Mouse (Mus musculus) frontal cortex, adult 2 months (tissue): Measurements from ENCODE around the gene Tmem150a. TPM values are rescaled to one million over a fixed set of nuclear protein-coding genes. Genes with fewer than 3 reads are reported as not detected.

ENCODE experiments used
- DNase-seq, 2 experiments: peaks; one replicate each; pipeline ENCODE4 v3.0.0; 2022; ENCODE audit warnings: low spot score in 1 of 2; ENCODE audit errors: extremely low spot score in 1 of 2
- polyA plus RNA-seq: library from polyadenylated mRNA; depleted of rRNA; stranded (reverse); fragments of >200 nt; gene quantifications from 2 replicates; pipeline ENCODE4 v1.2.3, GENCODE M21; 2012; rRNA removed

Tmem150a gene
- polyA plus RNA-seq: 33.2 and 33.5 TPM in 2 replicates

- DNase-seq: peak in 1 of 2 experiments; percentile 76
These were observed at the start of gene Tmem150a for GRCm38 (mm10) chr6:72355066-72355911. Tmem150a (plus strand) TSS chr6:72355447.

GRCm38 (mm10) chr6:72312198-72312597 lies 43.0 kb upstream of the Tmem150a start:
- no peak for DNase-seq

GRCm38 (mm10) chr6:72313124-72313867 lies 42.0 kb upstream of the Tmem150a start:
- no peak for DNase-seq

GRCm38 (mm10) chr6:72315384-72315783 lies 39.9 kb upstream of the Tmem150a start:
- DNase-seq: no peak

- DNase-seq: no peak
These were observed 39.2 kb upstream of the Tmem150a start for GRCm38 (mm10) chr6:72316044-72316443.

- DNase-seq: peak in 1 of 2 experiments; percentile 19
These were observed 36.8 kb upstream of the Tmem150a start for GRCm38 (mm10) chr6:72318440-72318839.

GRCm38 (mm10) chr6:72319019-72319418 lies 36.2 kb upstream of the Tmem150a start:
- peak; percentile 30 to 74 for DNase-seq

GRCm38 (mm10) chr6:72322936-72323335 lies 32.3 kb upstream of the Tmem150a start:
- DNase-seq: no peak

- no peak for DNase-seq
These were observed 31.3 kb upstream of the Tmem150a start for GRCm38 (mm10) chr6:72323786-72324508.

GRCm38 (mm10) chr6:72326274-72326673 lies 29.0 kb upstream of the Tmem150a start:
- peak in 1 of 2 experiments; percentile 63 for DNase-seq

- DNase-seq: no peak
These were observed 26.2 kb upstream of the Tmem150a start for GRCm38 (mm10) chr6:72329019-72329418.

GRCm38 (mm10) chr6:72330133-72330532 lies 25.1 kb upstream of the Tmem150a start:
- DNase-seq: no peak

GRCm38 (mm10) chr6:72333111-72333510 lies 22.1 kb upstream of the Tmem150a start:
- no peak for DNase-seq

GRCm38 (mm10) chr6:72340481-72340880 lies 14.8 kb upstream of the Tmem150a start:
- no peak for DNase-seq

- DNase-seq: no peak
These were observed 10.7 kb upstream of the Tmem150a start for GRCm38 (mm10) chr6:72344396-72345073.

GRCm38 (mm10) chr6:72345074-72345567 lies 10.1 kb upstream of the Tmem150a start, which contains the start of gene Usp39:
Usp39 (minus strand) TSS chr6:72345184.
- DNase-seq: peak; percentile 93 to 98

- DNase-seq: no peak
These were observed 9.6 kb upstream of the Tmem150a start for GRCm38 (mm10) chr6:72345633-72346032.

- DNase-seq: no peak
These were observed 9.0 kb upstream of the Tmem150a start for GRCm38 (mm10) chr6:72346261-72346660.

GRCm38 (mm10) chr6:72347166-72347941 lies 7.9 kb upstream of the Tmem150a start, which contains the start of gene 0610030E20Rik:
0610030E20Rik (plus strand) TSS chr6:72347317.
- DNase-seq: peak in 1 of 2 experiments; percentile 81
